Mouse (Mus musculus): ENCODE measurements around the gene P2rx6. TPM values are rescaled to one million over a fixed set of nuclear protein-coding genes. Genes with fewer than 3 reads are reported as not detected.

P2rx6 gene
- total and polyA plus RNA-seq, 3 experiments, result 0.78 to 2.9 (median 0.89) TPM

- H3K36me3 ChIP-seq (ENCODE audit: control insufficient read depth, insufficient read depth, low read length), result no peaks in the 10 kb centered on the region
- H3K27me3 ChIP-seq (ENCODE audit: control insufficient read depth, insufficient read depth, low read length), result no peaks in the 10 kb centered on the region
- no peak overlapping the region for H3K27ac ChIP-seq
- no peak overlapping the region for H3K4me3 ChIP-seq
- H3K79me2 ChIP-seq (replicated peaks; ENCODE audit: control insufficient read depth, insufficient read depth, low read length), result no peaks in the 10 kb centered on the region
- DNase-seq, result no peak
- 58% methylated on average over 4 of the region's 4 CpGs for WGBS
- intact Hi-C loops (cut with DNase I), result loop anchor here (5.0 kb wide), 1 partner anchor 255 kb away; no protein-coding TSS in a partner anchor
- TF ChIP-seq POLR2A (IDR thresholded peaks at IDR 0.05; ENCODE audit: insufficient read depth, low read depth, low read length) (no peak), CTCF (IDR thresholded peaks at IDR 0.05) (no peak), EP300 (IDR thresholded peaks at IDR 0.05; ENCODE audit: insufficient read depth, low read depth, low read length) (no peak)
- H3K4me1 ChIP-seq (ENCODE audit: control insufficient read depth, insufficient read depth, low read length), result no peaks in the 10 kb centered on the region
- no peak overlapping the region for H3K9ac ChIP-seq (ENCODE audit: low read depth, low read length)
Observed at GRCm38 (mm10) chr16:17556907-17557306, 4.8 kb upstream of the P2rx6 start.

GRCm38 (mm10) chr16:17557947-17558480 lies 3.7 kb upstream of the P2rx6 start:
- 4% methylated on average over 5 of the region's 5 CpGs for WGBS
- H3K4me3 ChIP-seq, result no peak overlapping the region
- H3K27me3 ChIP-seq (ENCODE audit: control insufficient read depth, insufficient read depth, low read length), result no peaks in the 10 kb centered on the region
- no peaks in the 10 kb centered on the region for H3K36me3 ChIP-seq (ENCODE audit: control insufficient read depth, insufficient read depth, low read length)
- H3K27ac ChIP-seq, result no peak overlapping the region
- intact Hi-C loops (cut with DNase I), result loop anchor here (1.0 to 5.0 kb wide), 3 partner anchors 56 to 254 kb away; no protein-coding TSS in a partner anchor
- no peak for TF ChIP-seq POLR2A (IDR thresholded peaks at IDR 0.05; ENCODE audit: insufficient read depth, low read depth, low read length)
- peak; percentile 99 for TF ChIP-seq CTCF (IDR thresholded peaks at IDR 0.05)
- 0 out of 2 replicates have a peak, but pooled peaks have one; percentile 63 for TF ChIP-seq EP300 (IDR thresholded peaks at IDR 0.05; ENCODE audit: insufficient read depth, low read depth, low read length)
- H3K9ac ChIP-seq (ENCODE audit: low read depth, low read length), result no peak overlapping the region
- H3K79me2 ChIP-seq (replicated peaks; ENCODE audit: control insufficient read depth, insufficient read depth, low read length), result no peaks in the 10 kb centered on the region
- H3K4me1 ChIP-seq (ENCODE audit: control insufficient read depth, insufficient read depth, low read length), result no peaks in the 10 kb centered on the region
- peak; percentile 65 to 73 for DNase-seq

GRCm38 (mm10) chr16:17558811-17559210 lies 2.9 kb upstream of the P2rx6 start:
- H3K4me3 ChIP-seq, result no peak overlapping the region
- no peaks in the 10 kb centered on the region for H3K36me3 ChIP-seq (ENCODE audit: control insufficient read depth, insufficient read depth, low read length)
- no peak for DNase-seq
- no peaks in the 10 kb centered on the region for H3K4me1 ChIP-seq (ENCODE audit: control insufficient read depth, insufficient read depth, low read length)
- no peak overlapping the region for H3K9ac ChIP-seq (ENCODE audit: low read depth, low read length)
- no peak for TF ChIP-seq POLR2A (IDR thresholded peaks at IDR 0.05; ENCODE audit: insufficient read depth, low read depth, low read length)
- TF ChIP-seq CTCF (IDR thresholded peaks at IDR 0.05), result no peak
- no peak for TF ChIP-seq EP300 (IDR thresholded peaks at IDR 0.05; ENCODE audit: insufficient read depth, low read depth, low read length)
- whole genome bisulfite sequencing, result 9% methylated on average over 5 of the region's 5 CpGs
- no peaks in the 10 kb centered on the region for H3K79me2 ChIP-seq (replicated peaks; ENCODE audit: control insufficient read depth, insufficient read depth, low read length)
- no peak overlapping the region for H3K27ac ChIP-seq
- no peaks in the 10 kb centered on the region for H3K27me3 ChIP-seq (ENCODE audit: control insufficient read depth, insufficient read depth, low read length)
- intact Hi-C loops (cut with DNase I), result loop anchor here (1.0 to 5.0 kb wide), 3 partner anchors 55 to 253 kb away; no protein-coding TSS in a partner anchor

GRCm38 (mm10) chr16:17559396-17560027 lies 2.2 kb upstream of the P2rx6 start:
- Histone ChIP-seq H3K36me3 (ENCODE audit: control insufficient read depth, insufficient read depth, low read length) (no peaks in the 10 kb centered on the region), H3K4me3 (no peak overlapping the region), H3K9ac (ENCODE audit: low read depth, low read length) (no peak overlapping the region), H3K79me2 (replicated peaks; ENCODE audit: control insufficient read depth, insufficient read depth, low read length) (no peaks in the 10 kb centered on the region), H3K27me3 (ENCODE audit: control insufficient read depth, insufficient read depth, low read length) (no peaks in the 10 kb centered on the region), H3K27ac (no peak overlapping the region), H3K4me1 (ENCODE audit: control insufficient read depth, insufficient read depth, low read length) (no peaks in the 10 kb centered on the region)
- TF ChIP-seq CTCF (IDR thresholded peaks at IDR 0.05) (no peak), POLR2A (IDR thresholded peaks at IDR 0.05; ENCODE audit: insufficient read depth, low read depth, low read length) (no peak), EP300 (IDR thresholded peaks at IDR 0.05; ENCODE audit: insufficient read depth, low read depth, low read length) (no peak)
- intact Hi-C loops (cut with DNase I), result loop anchor here (2.0 to 5.0 kb wide), 2 partner anchors 167 to 253 kb away; no protein-coding TSS in a partner anchor
- DNase-seq, result no peak
- WGBS, result 76% methylated on average over 9 of the region's 9 CpGs

- Histone ChIP-seq H3K36me3 (ENCODE audit: control insufficient read depth, insufficient read depth, low read length) (no peaks in the 10 kb centered on the region), H3K27ac (no peak within 1 kb of the TSS; the same call in 1 of the 2 replicates), H3K27me3 (ENCODE audit: control insufficient read depth, insufficient read depth, low read length) (no peaks in the 10 kb centered on the region), H3K4me3 (peak within 1 kb of the TSS; percentile 44), H3K9ac (ENCODE audit: low read depth, low read length) (0 out of 2 replicates have a peak within 1 kb of the TSS, but pooled peaks have one; percentile 3), H3K79me2 (replicated peaks; ENCODE audit: control insufficient read depth, insufficient read depth, low read length) (no peaks in the 10 kb centered on the region), H3K4me1 (ENCODE audit: control insufficient read depth, insufficient read depth, low read length) (no peaks in the 10 kb centered on the region)
- peak; percentile 68 to 72 for DNase-seq
- TF ChIP-seq EP300 (IDR thresholded peaks at IDR 0.05; ENCODE audit: insufficient read depth, low read depth, low read length), result no peak
- no peak for TF ChIP-seq POLR2A (IDR thresholded peaks at IDR 0.05; ENCODE audit: insufficient read depth, low read depth, low read length)
- no peak for TF ChIP-seq CTCF (IDR thresholded peaks at IDR 0.05)
- WGBS, result 6% methylated on average over 22 of the region's 22 CpGs
- intact Hi-C loops (cut with DNase I), result no loop called here
Observed at GRCm38 (mm10) chr16:17561128-17561750, 446 bp upstream of the P2rx6 start, which contains the start of gene Lrrc74b. Lrrc74b (minus strand) TSS chr16:17561247.
